Comparison of ENCODE assay signal across 24 mouse cellular contexts in the genomic region with DNA sequence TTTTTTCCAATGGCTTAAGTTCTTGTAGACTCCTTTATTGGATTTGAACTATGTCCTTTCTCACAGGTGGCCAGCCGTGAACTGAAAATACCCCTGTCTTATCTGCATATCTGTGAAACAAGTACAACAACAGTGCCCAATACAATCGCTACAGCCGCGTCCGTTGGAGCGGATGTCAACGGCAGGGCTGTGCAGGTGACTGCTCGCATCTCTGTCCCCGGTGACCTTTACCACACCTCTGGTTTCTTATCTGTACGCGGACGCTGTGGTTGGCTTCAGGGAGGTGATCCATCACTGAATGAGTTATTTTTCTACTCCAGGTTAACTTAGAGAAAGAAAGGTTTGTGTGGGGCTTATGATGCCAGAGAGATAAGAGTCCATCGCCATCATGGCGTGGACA.
"Had no signal": no experiment of that assay in that cellular context is flagged by ENCODE, and none has a peak within 500 bp of the region (broad histone marks: within the 10 kb centered on the region; RNA-seq: fewer than 3 reads in every experiment).

No protein-coding gene starts in this region.

- H3K4me2 ChIP-seq: limb, embryonic 12.5 days; limb, embryonic 15.5 days; liver, embryonic 11.5 days; lung, embryonic 14.5 days; neural tube, embryonic 12.5 days; neural tube, embryonic 15.5 days; stomach, embryonic 15.5 days had no signal

- H3K4me1 ChIP-seq: megakaryocyte, embryonic 14.5 days; midbrain, embryonic 10.5 days; neural tube, embryonic 12.5 days; neural tube, embryonic 15.5 days; stomach, embryonic 15.5 days had no signal

- H3K4me3 ChIP-seq: limb, embryonic 12.5 days; limb, embryonic 15.5 days; megakaryocyte, embryonic 14.5 days; midbrain, embryonic 10.5 days; neural tube, embryonic 12.5 days; neural tube, embryonic 15.5 days; stomach, embryonic 15.5 days had no signal

- H3K27me3 ChIP-seq: limb, embryonic 12.5 days; limb, embryonic 15.5 days; neural tube, embryonic 12.5 days; neural tube, embryonic 15.5 days; stomach, embryonic 15.5 days had no signal

- H3K9me3 ChIP-seq: limb, embryonic 12.5 days; limb, embryonic 15.5 days; megakaryocyte, embryonic 14.5 days; midbrain, embryonic 10.5 days; neural tube, embryonic 12.5 days; neural tube, embryonic 15.5 days; stomach, embryonic 15.5 days had no signal

- DNase-seq: kidney, adult 18-20 months; kidney, adult 9 months; kidney, postnatal 14 days; kidney, postnatal 4 days; left cerebral cortex, postnatal 4 days; liver, postnatal 0 days; lung, embryonic 14.5 days; midbrain, embryonic 14.5 days; right cerebral cortex, adult 18-20 months; right cerebral cortex, postnatal 14 days; right cerebral cortex, postnatal 4 days; thymus, adult 18-20 months; thymus, postnatal 36 days had no signal

- H3K36me3 ChIP-seq: limb, embryonic 12.5 days; limb, embryonic 15.5 days; midbrain, embryonic 10.5 days; neural tube, embryonic 12.5 days; neural tube, embryonic 15.5 days; stomach, embryonic 15.5 days had no signal

- H3K27ac ChIP-seq: limb, embryonic 12.5 days; limb, embryonic 15.5 days; liver, embryonic 14.5 days; midbrain, embryonic 10.5 days; neural tube, embryonic 12.5 days; neural tube, embryonic 15.5 days; stomach, embryonic 15.5 days had no signal

- ATAC-seq: inflammation-experienced regulatory T-cells, adult 6 months; liver, postnatal 0 days; lung, postnatal 0 days had no signal

- H3K9ac ChIP-seq: limb, embryonic 12.5 days; limb, embryonic 15.5 days; liver, embryonic 14.5 days; liver, postnatal 0 days; lung, embryonic 14.5 days; neural tube, embryonic 12.5 days; neural tube, embryonic 15.5 days; stomach, embryonic 15.5 days had no signal
